Mouse (Mus musculus) A20 (cell line): Measurements from ENCODE around the gene Neurl4.
A peak's percentile ranks its signal among the peaks of the same experiment; 100 is the strongest.

ENCODE experiments used
- DNase-seq: peaks from one replicate; pipeline ENCODE4 v3.0.0-alpha.2; 2011; ENCODE audit warnings: low read depth, low spot score

Neurl4 gene

DNA sequence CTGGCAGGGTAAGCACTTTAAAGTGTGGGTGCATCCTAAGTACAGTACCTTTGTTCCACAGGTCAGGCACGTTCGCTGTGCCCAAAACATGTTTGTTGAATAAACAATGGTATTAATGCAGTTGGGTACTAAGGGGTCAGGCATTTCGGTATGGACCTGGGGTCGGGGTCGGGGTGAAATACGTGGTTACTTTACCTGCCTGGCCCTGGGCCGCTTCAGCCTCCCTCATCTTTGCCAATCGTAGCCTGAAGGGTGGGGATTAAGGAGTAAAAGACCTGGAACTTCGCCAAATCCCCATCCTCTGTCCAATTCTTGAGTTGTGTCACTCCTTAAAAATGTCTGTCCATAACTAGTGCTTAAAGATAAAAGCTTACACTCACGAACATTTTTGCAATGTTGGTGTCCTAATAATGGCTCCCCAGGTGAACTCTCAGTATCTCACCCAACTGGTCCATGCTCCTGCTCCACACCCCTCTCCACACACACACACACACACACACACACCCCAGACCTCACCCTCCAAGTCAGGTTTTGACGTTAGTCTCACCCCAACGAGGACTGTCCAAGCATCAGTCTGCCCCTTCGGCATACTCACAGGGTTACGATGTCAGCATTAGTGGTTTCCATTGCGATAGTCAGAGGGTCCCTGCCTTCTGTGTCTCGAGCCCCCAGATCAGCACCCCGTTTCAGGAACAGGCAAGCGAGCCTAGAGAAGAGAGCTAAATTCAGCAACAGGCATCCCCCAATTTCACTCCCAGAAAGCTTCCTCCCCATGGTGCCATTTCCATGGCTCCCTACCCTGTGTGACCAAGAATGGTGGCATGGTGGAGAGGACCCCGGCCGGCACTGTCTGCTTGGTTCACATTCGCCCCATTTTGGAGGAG is 18.8 kb upstream of the Neurl4 start:
- DNase-seq, result no peak

DNA sequence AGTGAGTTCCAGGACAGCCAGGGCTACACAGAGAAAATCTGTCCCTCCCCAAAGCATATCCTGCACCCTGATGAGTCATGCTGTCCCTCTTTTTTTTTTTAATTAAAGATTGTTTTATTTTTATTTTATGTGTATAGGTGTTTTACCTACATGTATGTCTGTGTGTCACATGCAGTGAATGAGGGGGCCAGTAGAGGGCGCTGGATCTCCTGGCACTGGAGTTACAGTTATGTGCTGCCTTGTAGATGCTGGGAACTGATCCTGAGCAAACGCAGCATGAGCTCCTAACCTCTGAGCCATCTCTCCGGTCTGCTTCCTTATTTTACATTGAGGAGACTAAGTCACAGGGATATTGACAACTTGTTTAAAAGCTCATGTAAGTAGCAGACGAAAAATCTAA is 17.8 kb upstream of the Neurl4 start:
- DNase-seq, result peak; percentile 65

GRCm38 (mm10) chr11:69883527-69884151 is 17.2 kb upstream of the Neurl4 start:
- DNase-seq, result no peak

DNA sequence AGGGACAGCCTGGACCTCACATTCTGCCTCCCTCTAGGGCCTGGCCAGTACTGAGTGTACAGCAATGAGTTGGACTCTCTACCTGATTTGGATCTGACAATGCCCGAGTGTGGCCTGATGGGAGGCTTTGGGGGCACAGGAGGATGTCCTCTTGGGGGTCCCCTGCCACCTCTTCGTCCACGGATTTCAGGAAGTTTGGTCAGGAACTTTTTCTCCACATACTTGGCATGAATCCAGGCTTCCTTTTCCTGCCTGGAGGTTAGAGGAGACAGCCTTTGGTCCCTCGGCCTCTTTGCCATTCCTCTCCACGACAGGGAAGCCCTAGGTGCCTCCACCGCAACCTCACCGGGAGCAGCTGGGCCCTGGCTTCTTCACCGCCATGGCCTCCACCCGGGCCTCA is 16.6 kb upstream of the Neurl4 start:
- no peak for DNase-seq

- DNase-seq, result no peak
Observed at GRCm38 (mm10) chr11:69884663-69885062, 16.2 kb upstream of the Neurl4 start.

DNA sequence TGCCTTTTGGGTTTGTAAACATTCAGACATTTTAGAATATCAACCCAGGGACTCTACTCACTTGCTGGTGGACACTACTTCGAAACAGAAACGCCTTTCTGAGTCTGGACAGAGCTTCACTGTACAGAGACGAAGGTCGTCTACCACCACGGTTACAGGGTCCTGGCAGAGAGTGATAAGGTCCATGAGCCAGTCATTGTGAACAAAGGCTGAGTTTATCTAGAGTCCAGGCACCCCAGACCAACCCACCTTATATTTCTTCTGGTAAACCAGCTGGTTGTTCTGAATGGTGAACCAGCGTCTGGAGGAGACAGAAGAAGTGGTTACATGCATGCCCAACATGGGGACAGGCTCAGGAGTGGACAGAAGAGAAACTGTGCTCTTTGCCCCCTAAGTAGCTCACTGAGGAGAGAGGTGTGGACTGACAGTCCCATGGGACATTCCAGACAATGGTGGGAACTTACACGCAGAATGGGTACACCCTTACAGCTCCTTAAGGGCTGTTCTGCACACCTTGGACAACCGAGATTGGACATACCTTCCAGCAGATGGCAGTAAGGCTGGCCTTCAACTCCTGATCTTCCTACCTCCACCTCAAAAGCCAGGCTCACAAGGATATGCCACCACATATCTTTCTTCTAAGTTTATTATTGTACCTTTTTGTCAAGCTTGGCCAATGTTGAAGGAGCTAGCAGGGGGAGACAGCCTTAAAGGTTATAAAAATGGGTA is 13.8 kb upstream of the Neurl4 start:
- DNase-seq, result peak; percentile 27

- no peak for DNase-seq
Observed at GRCm38 (mm10) chr11:69891482-69891881, 9.4 kb upstream of the Neurl4 start.

DNA sequence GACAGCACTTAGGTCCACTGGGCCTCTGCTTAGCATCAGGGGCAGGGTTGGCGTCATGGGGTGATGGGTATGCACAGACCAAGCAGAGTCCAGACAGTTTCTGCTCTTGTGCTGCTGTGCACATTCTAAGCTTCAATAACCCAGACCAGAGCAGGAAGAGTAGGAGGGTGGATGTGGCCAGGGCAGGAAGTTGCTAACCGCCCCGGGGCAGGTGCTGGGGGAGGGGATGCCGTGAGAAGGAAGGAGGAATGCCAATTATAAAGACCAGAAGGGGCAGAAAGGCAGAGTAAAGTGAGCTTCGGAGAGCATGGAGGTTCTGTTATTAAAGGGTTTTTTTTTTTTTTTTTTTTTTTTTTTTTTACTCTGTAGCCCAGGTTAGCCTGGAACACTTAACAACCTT is 6.2 kb upstream of the Neurl4 start:
- peak; percentile 73 for DNase-seq

- peak; percentile 77 for DNase-seq
Observed at GRCm38 (mm10) chr11:69895291-69895690, 5.6 kb upstream of the Neurl4 start, which contains the start of gene Acap1. Gene Acap1, minus strand, starts transcription at chr11:69895539.

- DNase-seq, result no peak
Observed at GRCm38 (mm10) chr11:69899870-69900269, 1.0 kb upstream of the Neurl4 start.

DNA sequence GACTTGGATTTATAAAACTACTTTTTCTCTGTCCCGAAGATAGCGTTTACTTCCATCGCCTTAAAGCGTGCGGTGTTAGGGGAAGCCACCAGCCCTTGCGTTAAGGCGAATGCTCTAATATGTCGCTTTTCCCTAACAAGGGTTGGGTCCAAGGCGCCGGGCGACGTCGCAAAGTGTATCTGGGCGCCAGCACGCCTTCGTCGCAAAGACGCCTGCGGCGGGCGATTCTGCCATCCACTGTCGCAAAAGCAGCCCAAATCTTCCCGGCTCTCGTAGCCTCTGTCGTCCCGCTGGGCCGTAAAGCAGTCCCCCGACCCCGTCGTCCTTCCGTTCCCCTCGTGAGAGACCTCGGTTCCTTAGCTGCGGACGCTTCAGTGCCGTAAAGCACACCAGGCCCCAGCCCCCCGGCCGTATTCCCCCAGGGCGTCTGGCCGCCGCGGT is 554 bp downstream of the Neurl4 start:
- DNase-seq, result peak; percentile 98

DNA sequence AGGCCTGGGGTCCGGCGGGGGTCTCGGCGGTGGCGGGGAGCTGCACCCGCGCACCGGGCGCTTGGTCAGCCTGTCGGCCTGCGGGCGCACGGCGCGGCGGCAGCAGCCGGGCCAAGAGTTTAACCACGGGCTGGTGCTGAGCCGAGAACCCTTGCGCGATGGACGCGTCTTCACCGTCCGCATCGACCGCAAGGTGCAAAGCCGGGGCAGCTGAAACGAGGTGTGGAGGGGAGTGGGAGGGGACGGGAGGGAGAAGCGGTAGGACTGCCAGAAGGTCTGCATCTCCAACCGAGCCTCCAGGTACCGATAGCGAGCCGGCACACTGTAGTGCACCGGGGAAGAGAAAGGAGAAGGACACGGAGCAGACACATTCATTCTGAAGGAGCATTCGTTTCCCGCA is 1.1 kb downstream of the Neurl4 start:
- DNase-seq, result peak; percentile 51

- no peak for DNase-seq
Observed at GRCm38 (mm10) chr11:69902972-69903371, 2.1 kb downstream of the Neurl4 start.

DNA sequence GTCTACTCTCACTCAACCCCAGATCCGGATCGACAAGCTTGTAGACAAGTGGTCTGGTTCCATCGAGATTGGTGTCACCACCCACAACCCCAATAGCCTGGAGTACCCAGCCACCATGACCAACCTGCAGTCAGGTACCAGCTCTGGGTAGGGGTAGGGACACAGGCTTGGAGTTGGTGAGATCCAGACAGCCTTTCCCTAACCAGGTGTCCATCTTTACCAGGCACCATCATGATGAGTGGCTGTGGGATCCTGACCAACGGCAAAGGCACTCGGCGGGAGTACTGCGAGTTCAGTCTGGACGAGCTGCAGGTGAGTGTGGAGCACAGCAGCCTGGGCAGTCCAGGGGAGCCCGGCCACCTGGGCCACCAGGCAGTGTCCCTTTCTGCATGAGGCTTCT is 3.4 kb downstream of the Neurl4 start:
- no peak for DNase-seq

- no peak for DNase-seq
Observed at GRCm38 (mm10) chr11:69908645-69909044, 7.8 kb downstream of the Neurl4 start.

DNA sequence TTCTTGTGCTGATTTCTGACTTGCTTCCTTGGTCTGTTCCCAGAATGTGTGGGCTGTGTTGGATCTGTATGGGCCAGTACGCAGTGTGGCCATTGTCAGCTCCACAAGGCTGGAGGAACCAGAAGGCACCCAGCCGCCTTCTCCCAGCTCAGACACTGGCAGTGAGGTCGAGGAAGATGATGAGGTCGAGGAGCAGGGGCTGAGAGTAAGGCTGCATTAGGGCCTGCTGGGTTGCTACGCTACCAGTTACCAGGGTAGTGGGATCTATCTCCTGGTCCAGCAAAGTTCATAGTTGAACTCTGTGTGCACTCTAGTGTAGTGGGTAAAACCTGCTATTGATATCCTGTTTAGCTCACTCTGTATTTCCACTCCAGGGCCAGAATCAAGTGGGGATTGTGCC is 8.3 kb downstream of the Neurl4 start:
- no peak for DNase-seq

DNA sequence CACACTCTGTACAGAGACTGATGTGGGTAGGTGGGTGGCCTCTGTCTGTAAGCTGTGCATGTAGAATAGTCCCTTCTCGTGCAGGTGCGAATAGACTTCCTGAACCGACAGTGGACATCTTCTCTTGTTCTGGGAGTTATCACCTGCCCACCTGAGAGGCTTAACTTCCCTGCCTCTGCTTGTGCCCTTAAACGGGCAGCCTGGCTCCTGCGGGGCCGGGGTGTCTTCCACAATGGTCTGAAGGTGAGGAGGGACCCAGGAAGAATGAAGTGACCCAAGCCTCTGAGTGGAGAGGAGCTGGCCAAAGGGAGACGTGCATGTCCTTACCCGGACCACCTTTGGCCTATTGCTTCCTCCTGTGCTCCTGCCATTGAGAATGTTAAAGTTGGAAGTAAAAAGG is 9.3 kb downstream of the Neurl4 start:
- no peak for DNase-seq

DNA sequence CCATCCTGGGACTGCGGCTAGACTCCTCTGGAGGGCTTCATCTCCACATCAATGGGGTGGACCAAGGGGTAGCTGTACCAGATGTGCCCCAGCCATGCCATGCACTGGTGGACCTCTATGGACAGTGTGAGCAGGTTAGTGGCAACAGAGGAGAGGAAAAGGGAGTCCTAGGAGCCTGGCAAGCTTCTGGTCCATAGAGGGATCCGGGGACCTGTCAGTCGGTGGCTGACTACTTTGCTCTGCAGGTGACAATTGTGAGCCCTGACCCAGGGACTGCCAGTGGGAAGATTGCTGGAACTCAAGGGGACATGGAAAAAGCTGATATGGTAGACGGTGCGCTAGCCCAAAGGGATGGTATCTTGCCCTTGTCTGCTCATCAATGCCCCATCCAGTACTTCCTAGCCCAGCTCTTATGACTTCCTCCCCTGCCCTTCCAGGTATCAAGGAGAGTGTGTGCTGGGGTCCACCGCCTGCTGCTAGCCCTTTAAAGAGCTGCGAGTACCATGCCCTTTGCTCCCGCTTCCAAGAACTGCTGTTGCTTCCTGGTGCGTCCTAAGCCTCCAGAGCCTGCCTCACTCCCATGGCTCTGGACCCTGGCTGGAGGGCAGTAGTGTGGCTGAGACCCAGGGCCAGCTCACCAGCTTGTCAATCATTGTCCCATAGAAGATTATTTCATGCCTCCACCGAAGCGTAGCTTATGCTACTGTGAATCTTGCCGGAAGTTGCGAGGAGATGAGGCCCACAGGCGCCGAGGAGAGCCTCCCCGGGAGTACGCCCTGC is 10.1 kb downstream of the Neurl4 start:
- no peak for DNase-seq

- DNase-seq, result no peak
Observed at GRCm38 (mm10) chr11:69911701-69912100, 10.8 kb downstream of the Neurl4 start.

GRCm38 (mm10) chr11:69912716-69913530 is 12.1 kb downstream of the Neurl4 start:
- no peak for DNase-seq
